Mouse (Mus musculus): ENCODE data around the gene Prss38. TPM values are rescaled to one million over a fixed set of nuclear protein-coding genes. Genes with fewer than 3 reads are reported as not detected.

Gene Prss38
- polyA plus RNA-seq, 1 experiment from 2014 or later = not detected

DNA sequence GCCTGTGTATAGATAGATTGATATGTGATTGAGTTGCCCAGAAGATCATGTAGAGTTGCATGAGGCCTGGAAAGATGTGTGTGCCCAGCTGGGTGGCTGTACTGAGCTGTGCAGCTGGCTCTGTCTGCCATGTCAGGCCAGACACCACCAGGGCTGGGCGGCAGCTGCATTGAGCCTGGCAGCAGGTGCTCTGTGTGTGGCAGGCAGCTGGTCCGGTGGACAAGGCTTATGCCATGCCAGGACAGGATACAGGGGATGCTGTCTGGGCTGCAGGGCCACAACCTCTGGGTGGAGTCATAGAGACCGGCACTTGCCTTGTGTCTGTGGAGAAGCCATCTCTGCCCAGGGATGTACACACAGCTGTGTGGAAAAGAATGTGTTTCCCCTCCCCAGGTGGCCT lies 52.5 kb downstream of the Prss38 start:
- Histone ChIP-seq H3K4me2 (no peak overlapping the region), H3K36me3 (replicated peaks) (no peaks in the 10 kb centered on the region), H3K27me3 (peaks cover under 1% of the 10 kb centered on the region; the same call in 1 of the 2 replicates), H3K9me3 (replicated peaks) (no peaks in the 10 kb centered on the region), H3K27ac (replicated peaks) (no peak overlapping the region), H3K9ac (no peak overlapping the region), H3K4me3 (replicated peaks) (no peak overlapping the region), H3K4me1 (replicated peaks) (no peaks in the 10 kb centered on the region)
- WGBS (ENCODE audit: insufficient replicate concordance) = 66% methylated on average over 3 of the region's 3 CpGs
- no peak for ATAC-seq (ENCODE audit: insufficient read depth)

Small RNA genes lying within 50 kb of the gene (microRNA-seq; reads per million reads assigned to microRNA genes)
- not detected for gene Gm24756

Other genes with a start within 250 kb of the Prss38 start
- 0.28 and 0.30 TPM in 2 replicates for gene Obscn, start 239.3 kb downstream of the Prss38 start, polyA plus RNA-seq (2015; fragmentation: Nextera tagmentation; extraction: Ambion mirVana)
- gene Iba57, start 211.9 kb downstream of the Prss38 start, polyA plus RNA-seq (2015; fragmentation: Nextera tagmentation; extraction: Ambion mirVana) = 12.1 and 14.5 TPM in 2 replicates
- gene Gjc2, start 192.4 kb downstream of the Prss38 start, polyA plus RNA-seq (2015; fragmentation: Nextera tagmentation; extraction: Ambion mirVana) = 0.10 and 0.17 TPM in 2 replicates
- gene Guk1, start 183.4 kb downstream of the Prss38 start, polyA plus RNA-seq (2015; fragmentation: Nextera tagmentation; extraction: Ambion mirVana) = 54.2 and 60.8 TPM in 2 replicates
- gene Mrpl55, start 173.2 kb downstream of the Prss38 start, polyA plus RNA-seq (2015; fragmentation: Nextera tagmentation; extraction: Ambion mirVana) = 50.5 and 51.0 TPM in 2 replicates
- 15.4 and 15.9 TPM in 2 replicates for gene 2310033P09Rik, start 167.3 kb downstream of the Prss38 start, polyA plus RNA-seq (2015; fragmentation: Nextera tagmentation; extraction: Ambion mirVana)
- 255 and 269 TPM in 2 replicates for gene Arf1, start 147.4 kb downstream of the Prss38 start, polyA plus RNA-seq (2015; fragmentation: Nextera tagmentation; extraction: Ambion mirVana)
- gene Wnt3a, start 84.9 kb downstream of the Prss38 start, polyA plus RNA-seq (2015; fragmentation: Nextera tagmentation; extraction: Ambion mirVana) = 0.03 TPM in 1 of 2 replicates, not detected in the other
- gene Wnt9a, start 68.7 kb downstream of the Prss38 start, polyA plus RNA-seq (2015; fragmentation: Nextera tagmentation; extraction: Ambion mirVana) = 0.20 and 0.33 TPM in 2 replicates
- 3.9 and 4.3 TPM in 2 replicates for gene Jmjd4, start 74.4 kb upstream of the Prss38 start, polyA plus RNA-seq (2015; fragmentation: Nextera tagmentation; extraction: Ambion mirVana)
- gene Snap47, start 75.5 kb upstream of the Prss38 start, polyA plus RNA-seq (2015; fragmentation: Nextera tagmentation; extraction: Ambion mirVana) = 25.4 and 27.1 TPM in 2 replicates
- 1.4 and 1.5 TPM in 2 replicates for gene Zfp867, start 96.8 kb upstream of the Prss38 start, polyA plus RNA-seq (2015; fragmentation: Nextera tagmentation; extraction: Ambion mirVana)
- 4.4 and 4.6 TPM in 2 replicates for gene Zkscan17, start 151.1 kb upstream of the Prss38 start, polyA plus RNA-seq (2015; fragmentation: Nextera tagmentation; extraction: Ambion mirVana)
- gene Nlrp3, start 165.9 kb upstream of the Prss38 start, polyA plus RNA-seq (2015; fragmentation: Nextera tagmentation; extraction: Ambion mirVana) = 0.70 and 0.76 TPM in 2 replicates
- gene Olfr222, start 200.6 kb upstream of the Prss38 start, polyA plus RNA-seq (2015; fragmentation: Nextera tagmentation; extraction: Ambion mirVana) = not detected in 2 replicates
- gene Olfr223, start 217.6 kb upstream of the Prss38 start, polyA plus RNA-seq (2015; fragmentation: Nextera tagmentation; extraction: Ambion mirVana) = not detected in 2 replicates

Data from liver, embryonic 15.5 days (tissue).